Mouse (Mus musculus) ES-Bruce4 (cell line): Measurements from ENCODE around the gene Pdp2.

Source experiments
- CTCF ChIP-seq: IDR thresholded peaks from one replicate; pipeline ENCODE4 v1.8.1; 2011; ENCODE audit warnings: low read depth, low read length
- EP300 ChIP-seq: IDR thresholded peaks from 2 replicates; pipeline ENCODE4 v1.6.1; 2011; ENCODE audit warnings: low read depth, low read length; ENCODE audit not compliant: insufficient read depth
- POLR2A ChIP-seq: IDR thresholded peaks from one replicate; pipeline ENCODE4 v1.8.1; 2011; ENCODE audit warnings: low read length; ENCODE audit not compliant: insufficient read depth

GRCm38 (mm10) chr8:104609222-104609621, 18.0 kb downstream of the Pdp2 start:
- TF ChIP-seq POLR2A (no peak), EP300 (no peak), CTCF (no peak)
